In the genomic region with DNA sequence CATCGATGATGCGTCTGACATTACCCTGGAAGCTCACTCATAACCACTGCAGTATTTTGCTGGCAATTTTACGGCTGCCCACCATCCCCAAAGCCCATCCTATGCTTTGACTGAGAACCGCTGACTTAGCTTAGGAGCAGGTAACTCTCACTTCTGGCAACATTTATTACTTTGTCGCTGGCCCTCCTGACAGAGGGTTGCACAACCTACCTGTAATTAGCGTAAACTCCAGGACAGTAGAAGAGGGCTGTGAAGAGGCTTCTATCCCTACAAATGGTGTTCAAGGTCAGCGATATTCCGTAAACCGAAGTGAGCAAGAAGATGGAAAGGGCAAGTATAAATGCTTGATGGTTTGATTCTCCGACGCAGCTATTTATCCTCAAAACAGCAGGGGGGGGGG, we compare ENCODE assay signal across 34 mouse cellular contexts.
"Had no signal": no experiment of that assay in that cellular context is flagged by ENCODE, and none has a peak within 500 bp of the region (broad histone marks: within the 10 kb centered on the region; RNA-seq: fewer than 3 reads in every experiment).

No protein-coding gene starts in this region.

- H3K9me3 ChIP-seq: heart, embryonic 10.5 days; heart, embryonic 12.5 days; heart, embryonic 13.5 days; heart, embryonic 15.5 days; hindbrain, embryonic 10.5 days; hindbrain, embryonic 12.5 days; hindbrain, embryonic 13.5 days; hindbrain, embryonic 15.5 days; kidney, embryonic 15.5 days had no signal

- H3K36me3 ChIP-seq: heart, embryonic 12.5 days; heart, embryonic 15.5 days; kidney, embryonic 15.5 days had no signal

- DNase-seq: heart, adult 18-20 months; heart, adult 2 months; heart, postnatal 10 days; heart, postnatal 14 days; heart, postnatal 36 days; heart, postnatal 4 days; kidney, adult 11 months; kidney, adult 18-20 months; kidney, adult 2 months; kidney, adult 8-10 months; kidney, adult 9 months; kidney, postnatal 10 days; kidney, postnatal 14 days; kidney, postnatal 25 days; kidney, postnatal 36 days; kidney, postnatal 4 days; layer of hippocampus, adult 9-11 months; layer of hippocampus, postnatal 36 days had no signal

- H3K4me1 ChIP-seq: heart, embryonic 10.5 days; heart, embryonic 12.5 days; heart, embryonic 13.5 days; heart, embryonic 15.5 days; hindbrain, embryonic 10.5 days; hindbrain, embryonic 13.5 days; kidney, embryonic 15.5 days had no signal

- ATAC-seq: hindbrain, embryonic 16.5 days; hindbrain, postnatal 0 days; inflammation-experienced regulatory T-cells, adult 6 months had no signal

- H3K4me2 ChIP-seq: heart, embryonic 11.5 days; heart, embryonic 12.5 days; heart, embryonic 13.5 days; heart, embryonic 15.5 days; hindbrain, embryonic 12.5 days; hindbrain, embryonic 13.5 days; hindbrain, embryonic 14.5 days; hindbrain, embryonic 15.5 days; kidney, embryonic 15.5 days had no signal

- H3K4me3 ChIP-seq: heart, adult 2 months; heart, embryonic 10.5 days; heart, embryonic 12.5 days; heart, embryonic 13.5 days; heart, embryonic 15.5 days; hindbrain, embryonic 10.5 days; hindbrain, embryonic 12.5 days; hindbrain, embryonic 13.5 days; hindbrain, embryonic 15.5 days; kidney, embryonic 15.5 days; layer of hippocampus, adult 2 months had no signal

- H3K27ac ChIP-seq: heart, adult 2 months; heart, embryonic 10.5 days; heart, embryonic 13.5 days; heart, embryonic 15.5 days; hindbrain, embryonic 10.5 days; hindbrain, embryonic 12.5 days; hindbrain, embryonic 13.5 days; hindbrain, embryonic 14.5 days; hindbrain, embryonic 15.5 days; hindbrain, postnatal 0 days; kidney, embryonic 15.5 days; kidney, postnatal 0 days had no signal

- H3K9ac ChIP-seq: heart, embryonic 12.5 days; heart, embryonic 13.5 days; heart, embryonic 15.5 days; hindbrain, embryonic 12.5 days; hindbrain, embryonic 13.5 days; hindbrain, embryonic 14.5 days; hindbrain, embryonic 15.5 days; kidney, embryonic 15.5 days had no signal

- H3K27me3 ChIP-seq: heart, embryonic 13.5 days; heart, embryonic 15.5 days; hindbrain, embryonic 12.5 days; hindbrain, embryonic 13.5 days; hindbrain, embryonic 15.5 days; kidney, embryonic 15.5 days had no signal
